Mouse (Mus musculus) liver, embryonic 14.5 days (tissue): Measurements from ENCODE around the gene Mta3. TPM values are rescaled to one million over a fixed set of nuclear protein-coding genes. Genes with fewer than 3 reads are reported as not detected.

ENCODE experiments used
- ATAC-seq: fragments of 200-750 bp; cut with Nextera tagmentation; 2 replicates; pipeline ENCODE4 v1.8.0; 2017; ENCODE audit warnings: moderate number of reproducible peaks, mild to moderate bottlenecking, moderate library complexity; ENCODE audit not compliant: insufficient read depth
- DNase-seq, 3 experiments: peaks; one replicate each; pipeline ENCODE4 v3.0.0-alpha.2; 2012 to 2013; ENCODE audit warnings: low read depth in 3 of 3, low spot score in 3 of 3
- H3K27ac ChIP-seq: fragments of 300-500 bp; sonication (generic); 2 replicates; pipeline ENCODE4 v1.5.1; 2014; ENCODE audit warnings: moderate library complexity, mild to moderate bottlenecking, control low read depth, inconsistent platforms
- H3K27me3 ChIP-seq: fragments of 300-500 bp; sonication (generic); 2 replicates; pipeline ENCODE4 v1.6.1; 2014; ENCODE audit warnings: mild to moderate bottlenecking, low read length, moderate library complexity; ENCODE audit not compliant: control insufficient read depth, insufficient read depth
- H3K36me3 ChIP-seq: fragments of 300-500 bp; sonication (generic); replicated peaks from 2 replicates; pipeline ENCODE4 v1.6.1; 2014; ENCODE audit warnings: low read depth; ENCODE audit not compliant: control insufficient read depth, insufficient read depth
- H3K4me1 ChIP-seq, 2 experiments: fragments of 200-500 bp in 1 of 2; fragments of 300-500 bp in 1 of 2; sonication (generic) in 1 of 2; replicated peaks; 2 replicates each; pipeline ENCODE4 v1.6.1; 2012 to 2014; ENCODE audit warnings: antibody characterized with exemption in 1 of 2, inconsistent platforms in 1 of 2, low read length in 1 of 2; ENCODE audit not compliant: control insufficient read depth in 2 of 2, insufficient read depth in 2 of 2
- H3K4me2 ChIP-seq: fragments of 300-500 bp; sonication (generic); 2 replicates; pipeline ENCODE4 v1.6.1; 2014; ENCODE audit warnings: low read depth, mild to moderate bottlenecking, control low read depth, moderate library complexity
- H3K4me3 ChIP-seq, 2 experiments: fragments of 200-500 bp in 1 of 2; fragments of 300-500 bp in 1 of 2; sonication (generic) in 1 of 2; 2 replicates each; pipeline ENCODE4 v1.5.1; 2012 to 2014; ENCODE audit warnings: low read depth in 2 of 2, low read length in 2 of 2, mild to moderate bottlenecking in 2 of 2, control low read depth in 1 of 2, inconsistent platforms in 1 of 2, moderate library complexity in 1 of 2; ENCODE audit not compliant: insufficient read depth in 1 of 2
- H3K9ac ChIP-seq: fragments of 300-500 bp; sonication (generic); replicated peaks from 2 replicates; pipeline ENCODE4 v1.6.1; 2014; ENCODE audit warnings: mild to moderate bottlenecking, control low read depth, moderate library complexity
- H3K9me3 ChIP-seq: fragments of 300-500 bp; sonication (generic); 2 replicates; pipeline ENCODE4 v1.6.1; 2016; ENCODE audit warnings: low read length, mixed read lengths; ENCODE audit not compliant: control insufficient read depth
- CTCF ChIP-seq: IDR thresholded peaks from 2 replicates; pipeline ENCODE4 v1.5.1; 2016; ENCODE audit warnings: antibody characterized with exemption, low read depth, control low read depth
- EP300 ChIP-seq: IDR thresholded peaks from 2 replicates; pipeline ENCODE4 v1.6.1; 2016; ENCODE audit warnings: antibody characterized with exemption, low read depth
- WGBS: fragments of 180-500 bp; shearing (Covaris S2); extraction: QIAGEN DNeasy Blood & Tissue Kit; methylation state at CpG from one replicate; pipeline ENCODE4 v1.1.7; 2014; ENCODE audit not compliant: insufficient replicate concordance; 5-methylcytosine and 5-hydroxymethylcytosine counted together
- polyA plus RNA-seq, 2 experiments: library from polyadenylated mRNA; depleted of rRNA in 1 of 2; stranded (reverse) in 1 of 2; unstranded in 1 of 2; fragments of >200 nt; fragmentation: Nextera tagmentation in 1 of 2; extraction: Ambion mirVana in 1 of 2; gene quantifications; 2 replicates each; pipeline versions ENCODE4 v1.2.1 to v1.2.3; 2012 to 2014

Mta3 gene
- polyA plus RNA-seq, 2 experiments = 26.7 to 35.5 TPM

DNA sequence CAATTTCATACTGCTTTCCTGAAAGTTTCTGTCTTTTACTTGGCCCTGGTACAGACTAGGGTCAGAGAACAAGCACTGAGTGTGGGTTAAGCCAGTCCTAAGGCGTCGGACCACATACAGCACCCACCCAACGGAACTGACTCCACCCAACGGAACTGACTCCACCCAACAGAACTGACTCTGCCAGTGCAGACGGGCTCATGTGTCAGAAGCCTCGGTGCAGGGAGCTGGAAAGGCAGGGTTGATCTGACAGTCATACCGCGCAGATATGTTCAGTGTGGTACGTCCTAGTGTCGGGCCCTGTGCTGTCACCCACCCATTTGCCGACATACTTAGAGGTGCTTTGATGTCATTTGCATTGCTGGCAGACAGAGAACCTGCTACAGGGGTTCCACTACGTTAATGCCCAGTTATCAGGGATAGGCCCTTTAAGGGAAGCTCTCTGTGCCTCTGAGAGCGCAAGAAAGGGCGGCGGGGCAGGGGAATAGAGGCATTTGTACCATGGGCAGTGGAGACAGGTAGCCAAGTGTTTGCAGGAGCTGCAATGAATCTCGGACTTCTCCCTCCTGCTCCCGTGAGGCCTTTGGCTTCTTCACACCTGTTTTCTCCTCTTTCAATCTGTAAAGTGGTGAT, 103.3 kb downstream of the Mta3 start:
- WGBS = 37% methylated on average over 17 of the region's 17 CpGs
- peak overlapping the region; percentile 50 for H3K4me2 ChIP-seq
- DNase-seq = peak; percentile 77 to 85 (median 84)

DNA sequence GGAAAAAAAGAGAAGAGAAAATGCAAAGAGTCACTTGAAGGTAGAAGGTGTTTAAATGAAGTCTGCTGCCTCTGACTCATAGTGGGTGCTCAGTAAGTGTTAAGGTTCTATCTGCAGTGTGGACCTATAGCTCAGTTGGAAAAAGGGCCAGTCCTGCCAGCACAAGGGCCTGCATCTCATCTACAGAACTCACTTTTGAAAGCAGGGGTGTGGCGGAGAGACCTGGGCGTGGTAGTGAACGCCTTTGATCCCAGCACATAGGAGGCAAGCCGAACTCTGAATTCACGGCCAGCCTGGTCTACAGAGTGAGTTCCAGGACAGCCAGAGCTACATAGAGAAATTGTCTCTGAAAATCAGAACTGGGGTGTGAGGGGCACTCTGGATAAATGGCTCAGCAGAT, 104.3 kb downstream of the Mta3 start:
- Histone ChIP-seq H3K4me2 (peak overlapping the region; percentile 50), H3K36me3 (peaks cover under 1% of the 10 kb centered on the region), H3K9ac (peak overlapping the region; percentile 39), H3K4me1 (peaks cover 31 to 38% of the 10 kb centered on the region in 2 experiments), H3K4me3 (peak overlapping the region in 1 of 2 experiments; percentile 15; a peak in 1 of 4 replicates), H3K9me3 (no peaks in the 10 kb centered on the region), H3K27ac (peak overlapping the region; percentile 36), H3K27me3 (no peaks in the 10 kb centered on the region)
- peak; percentile 50 for ATAC-seq
- TF ChIP-seq EP300 = no peak
- TF ChIP-seq CTCF = no peak
- WGBS = 24% methylated on average over 5 of the region's 5 CpGs
- peak; percentile 62 to 69 (median 64) for DNase-seq

More for the DNA sequence above, 103.3 kb downstream of the Mta3 start:
- ATAC-seq = peak; percentile 90
- H3K9me3 ChIP-seq = no peaks in the 10 kb centered on the region
- TF ChIP-seq EP300 (no peak), CTCF (0 out of 2 replicates have a peak, but pooled peaks have one; percentile 18)
- peak overlapping the region; percentile 12 to 17; a peak in 2 of 4 replicates for H3K4me3 ChIP-seq
- H3K27ac ChIP-seq = peak overlapping the region; percentile 29
- peak overlapping the region; percentile 35 for H3K9ac ChIP-seq
- peaks cover 5% of the 10 kb centered on the region for H3K36me3 ChIP-seq
- no peaks in the 10 kb centered on the region for H3K27me3 ChIP-seq
- H3K4me1 ChIP-seq = peaks cover 31 to 38% of the 10 kb centered on the region in 2 experiments

DNA sequence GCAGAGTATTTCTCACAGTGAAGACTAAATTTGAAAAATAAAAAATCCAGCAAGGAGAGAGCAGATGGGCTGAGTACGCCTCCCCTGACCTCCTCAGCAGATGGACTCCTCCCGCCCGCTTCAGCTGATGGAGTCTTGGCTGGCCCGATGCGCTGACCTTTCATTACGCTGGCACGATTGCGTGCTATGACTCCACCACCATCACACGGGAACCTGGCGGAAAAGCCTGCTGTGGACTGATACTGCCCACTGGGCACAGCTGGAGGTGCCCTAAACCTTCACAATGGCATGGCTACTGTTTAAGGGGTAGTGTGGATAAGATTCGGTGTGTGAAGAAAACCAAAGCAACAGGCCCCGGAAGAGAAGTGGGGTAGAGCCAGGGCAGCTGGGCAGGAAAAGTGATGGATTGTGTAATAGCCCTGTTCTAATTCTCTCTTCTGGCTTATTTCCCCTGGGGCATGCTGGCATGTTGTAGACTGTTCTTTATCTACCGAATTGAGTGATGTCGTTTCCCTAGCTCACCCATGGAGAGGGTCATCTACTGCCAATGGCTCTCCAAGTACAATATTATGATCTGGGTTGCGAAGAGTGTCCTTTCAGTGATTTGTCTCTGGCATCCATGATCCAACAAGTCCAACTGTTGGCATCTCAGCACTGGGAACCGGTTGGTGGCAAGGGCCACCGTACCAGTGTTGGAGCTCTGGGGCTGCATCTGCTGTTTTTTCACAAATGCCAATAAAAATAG, 106.4 kb downstream of the Mta3 start:
- Histone ChIP-seq H3K4me3 (no peak overlapping the region), H3K9ac (no peak overlapping the region), H3K4me2 (no peak overlapping the region), H3K27ac (no peak overlapping the region), H3K4me1 (peaks cover 31 to 37% of the 10 kb centered on the region in 2 experiments), H3K27me3 (no peaks in the 10 kb centered on the region), H3K9me3 (no peaks in the 10 kb centered on the region), H3K36me3 (no peaks in the 10 kb centered on the region; the same call in 1 of the 2 replicates)
- TF ChIP-seq CTCF = no peak
- no peak for TF ChIP-seq EP300
- DNase-seq = no peak
- ATAC-seq = no peak
- 88% methylated on average over 17 of the region's 17 CpGs for WGBS

- Histone ChIP-seq H3K4me1 (peaks cover 28 to 31% of the 10 kb centered on the region in 2 experiments), H3K27me3 (no peaks in the 10 kb centered on the region)
- 60% methylated on average over 4 of the region's 4 CpGs for WGBS
These were observed 107.1 kb downstream of the Mta3 start for GRCm38 (mm10) chr17:83813050-83813449.

GRCm38 (mm10) chr17:83816996-83817395, 111.0 kb downstream of the Mta3 start:
- ATAC-seq (no peak), DNase-seq (no peak)
- no peaks in the 10 kb centered on the region for H3K36me3 ChIP-seq
- TF ChIP-seq CTCF (no peak), EP300 (no peak)
- no peaks in the 10 kb centered on the region for H3K9me3 ChIP-seq
- H3K9ac ChIP-seq = no peak overlapping the region
- no peaks in the 10 kb centered on the region for H3K27me3 ChIP-seq
- H3K27ac ChIP-seq = no peak overlapping the region
- no peak overlapping the region for H3K4me3 ChIP-seq
- 52% methylated on average over 7 of the region's 7 CpGs for WGBS
- peaks cover 0 to 3% of the 10 kb centered on the region in 2 experiments; a peak in 3 of 4 replicates for H3K4me1 ChIP-seq
- H3K4me2 ChIP-seq = no peak overlapping the region

More at GRCm38 (mm10) chr17:83813050-83813449, 107.1 kb downstream of the Mta3 start:
- H3K9ac ChIP-seq = no peak overlapping the region
- H3K27ac ChIP-seq = no peak overlapping the region
- H3K4me2 ChIP-seq = no peak overlapping the region
- DNase-seq (no peak), ATAC-seq (no peak)
- H3K9me3 ChIP-seq = no peaks in the 10 kb centered on the region
- H3K36me3 ChIP-seq = no peaks in the 10 kb centered on the region; the same call in 1 of the 2 replicates
- no peak overlapping the region for H3K4me3 ChIP-seq
- TF ChIP-seq CTCF (no peak), EP300 (no peak)
